Mouse (Mus musculus): ENCODE results near the gene Gm47996. TPM values are rescaled to one million over a fixed set of nuclear protein-coding genes. Genes with fewer than 3 reads are reported as not detected.
"Not testable (repeated sequence)": the region's sequence is repeated elsewhere in the genome, so short reads cannot be mapped to it uniquely, and the experiment has no call there.

Gm47996 gene
- total RNA-seq, 2 experiments from 2014 or later: not detected

GRCm38 (mm10) chr1:151202771-151203170 is 7.2 kb upstream of the Gm47996 start:
- intact Hi-C loops (cut with DNase I); DNase-seq: not testable (repeated sequence)

- intact Hi-C loops (cut with DNase I); DNase-seq: not testable (repeated sequence)
These were observed 6.1 kb upstream of the Gm47996 start, which contains the start of gene 3110040M04Rik for GRCm38 (mm10) chr1:151203818-151204217. Gene 3110040M04Rik (plus strand): TSS chr1:151204121.

- intact Hi-C loops (cut with DNase I); DNase-seq: not testable (repeated sequence)
These were observed 1.4 kb upstream of the Gm47996 start for GRCm38 (mm10) chr1:151208493-151208892.

GRCm38 (mm10) chr1:151208944-151209343 is 987 bp upstream of the Gm47996 start:
- DNase-seq; intact Hi-C loops (cut with DNase I): not testable (repeated sequence)

- intact Hi-C loops (cut with DNase I); DNase-seq: not testable (repeated sequence)
These were observed 1.7 kb downstream of the Gm47996 start for GRCm38 (mm10) chr1:151211666-151212065.

GRCm38 (mm10) chr1:151214862-151215261 is 4.9 kb downstream of the Gm47996 start:
- intact Hi-C loops (cut with DNase I): no loop called here
- DNase-seq: no peak

- intact Hi-C loops (cut with DNase I): no loop called here
- no peak for DNase-seq
These were observed 6.1 kb downstream of the Gm47996 start for GRCm38 (mm10) chr1:151215985-151216384.

- intact Hi-C loops (cut with DNase I): no loop called here
- no peak for DNase-seq
These were observed 6.5 kb downstream of the Gm47996 start for GRCm38 (mm10) chr1:151216417-151216816.

- no peak for DNase-seq
- intact Hi-C loops (cut with DNase I): no loop called here
These were observed 9.1 kb downstream of the Gm47996 start for GRCm38 (mm10) chr1:151219045-151219444.

- DNase-seq: no peak
- intact Hi-C loops (cut with DNase I): no loop called here
These were observed 10.2 kb downstream of the Gm47996 start for GRCm38 (mm10) chr1:151220098-151220497.

GRCm38 (mm10) chr1:151222561-151223267 is 12.8 kb downstream of the Gm47996 start:
- no peak for DNase-seq
- intact Hi-C loops (cut with DNase I): no loop called here

GRCm38 (mm10) chr1:151223377-151223776 is 13.4 kb downstream of the Gm47996 start:
- intact Hi-C loops (cut with DNase I): no loop called here
- DNase-seq: no peak

GRCm38 (mm10) chr1:151224536-151224935 is 14.6 kb downstream of the Gm47996 start:
- intact Hi-C loops (cut with DNase I): no loop called here
- no peak for DNase-seq

- no peak for DNase-seq
- intact Hi-C loops (cut with DNase I): no loop called here
These were observed 17.6 kb downstream of the Gm47996 start for GRCm38 (mm10) chr1:151227506-151227905.

GRCm38 (mm10) chr1:151228320-151228989 is 18.5 kb downstream of the Gm47996 start:
- DNase-seq: no peak
- intact Hi-C loops (cut with DNase I): no loop called here

GRCm38 (mm10) chr1:151232346-151232745 is 22.4 kb downstream of the Gm47996 start:
- intact Hi-C loops (cut with DNase I): no loop called here
- no peak for DNase-seq

- intact Hi-C loops (cut with DNase I): no loop called here
These were observed 23.8 kb downstream of the Gm47996 start for GRCm38 (mm10) chr1:151233756-151234155.

GRCm38 (mm10) chr1:151235574-151235973 is 25.6 kb downstream of the Gm47996 start:
- intact Hi-C loops (cut with DNase I): no loop called here

More at GRCm38 (mm10) chr1:151233756-151234155, 23.8 kb downstream of the Gm47996 start:
- DNase-seq: no peak

GRCm38 (mm10) chr1:151236141-151236930 is 26.4 kb downstream of the Gm47996 start:
- DNase-seq: no peak
- intact Hi-C loops (cut with DNase I): no loop called here

More at GRCm38 (mm10) chr1:151235574-151235973, 25.6 kb downstream of the Gm47996 start:
- DNase-seq: no peak

- no peak for DNase-seq
- intact Hi-C loops (cut with DNase I): no loop called here
These were observed 27.8 kb downstream of the Gm47996 start for GRCm38 (mm10) chr1:151237780-151238179.

- DNase-seq: no peak
- intact Hi-C loops (cut with DNase I): no loop called here
These were observed 33.4 kb downstream of the Gm47996 start for GRCm38 (mm10) chr1:151243332-151243731.

Measured in left cerebral cortex, postnatal 4 days (tissue).